Mouse (Mus musculus): ENCODE measurements around the gene Prg4. TPM values are rescaled to one million over a fixed set of nuclear protein-coding genes. Genes with fewer than 3 reads are reported as not detected.

Prg4 gene
- total and polyA plus RNA-seq, 3 experiments = 0.11 TPM; not detected in 2

DNA sequence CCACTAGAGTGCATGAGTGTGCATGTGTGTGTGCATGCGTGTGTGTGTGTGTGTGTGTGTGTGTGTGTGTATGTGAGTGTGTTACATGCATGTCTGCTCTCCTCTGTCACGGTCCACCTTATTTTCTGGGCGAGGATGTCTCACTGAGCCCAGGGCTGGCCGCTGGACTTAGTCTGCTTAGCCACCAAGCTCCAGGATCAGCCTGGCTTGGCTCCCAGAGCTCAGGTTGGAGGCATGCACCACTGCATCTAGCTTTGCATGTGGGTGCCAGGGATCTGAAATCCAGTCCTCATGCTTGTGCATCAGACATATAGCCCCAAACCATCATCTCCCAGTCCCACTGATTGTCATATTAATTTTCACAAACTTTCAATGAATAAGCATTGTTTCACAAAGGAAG lies 2.3 kb downstream of the Prg4 start:
- peaks cover 11% of the 10 kb centered on the region for H3K27me3 ChIP-seq (ENCODE audit: insufficient read depth, low read length)
- H3K36me3 ChIP-seq (replicated peaks) = no peaks in the 10 kb centered on the region
- H3K4me3 ChIP-seq (ENCODE audit: low read depth, low read length) = no peak overlapping the region
- H3K9me3 ChIP-seq (replicated peaks) = no peaks in the 10 kb centered on the region
- TF ChIP-seq GATA2 (IDR thresholded peaks at IDR 0.05; ENCODE audit: borderline replicate concordance, low read depth, low read length) (no peak), POLR2AphosphoS5 (IDR thresholded peaks at IDR 0.05; ENCODE audit: insufficient replicate concordance, low read depth, low read length) (no peak), GATA1 (IDR thresholded peaks at IDR 0.05; ENCODE audit: borderline replicate concordance, low read length) (no peak), CTCF (IDR thresholded peaks at IDR 0.05; ENCODE audit: low read depth, low read length) (no peak), TAL1 (conservative IDR thresholded peaks at IDR 0.05; ENCODE audit: low read depth, low read length) (no peak)
- H3K4me1 ChIP-seq (ENCODE audit: insufficient read depth, low read depth, low read length) = peaks cover 18% of the 10 kb centered on the region
- no peak for DNase-seq (ENCODE audit: low spot score)
- no peak for ATAC-seq (ENCODE audit: extremely low read depth, insufficient number of reproducible peaks, low FRiP score, poor library complexity, severe bottlenecking)

DNA sequence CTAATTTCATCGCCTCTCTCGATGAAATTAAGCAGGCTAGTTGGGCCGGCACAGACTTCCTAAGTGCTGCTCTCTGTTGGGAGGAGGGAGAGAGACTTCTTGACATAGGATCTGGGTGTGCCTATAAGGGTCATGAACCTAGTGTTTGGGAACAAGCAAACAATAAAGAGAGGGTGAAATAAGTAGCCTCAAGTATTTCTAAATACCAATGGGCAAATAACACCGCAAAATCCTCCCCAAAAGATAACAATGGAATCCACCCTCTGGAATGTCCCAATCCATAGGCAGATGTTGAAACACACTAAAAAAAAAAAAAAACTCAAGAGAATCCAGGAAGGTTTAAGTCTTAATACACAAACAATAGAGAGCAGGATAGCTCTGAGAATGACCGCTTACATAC lies 2.9 kb downstream of the Prg4 start:
- no peak overlapping the region for H3K4me3 ChIP-seq (ENCODE audit: low read depth, low read length)
- ATAC-seq (ENCODE audit: extremely low read depth, insufficient number of reproducible peaks, low FRiP score, poor library complexity, severe bottlenecking) (no peak), DNase-seq (ENCODE audit: low spot score) (no peak)
- no peak for TF ChIP-seq CTCF (IDR thresholded peaks at IDR 0.05; ENCODE audit: low read depth, low read length)
- no peak for TF ChIP-seq GATA1 (IDR thresholded peaks at IDR 0.05; ENCODE audit: borderline replicate concordance, low read length)
- TF ChIP-seq POLR2AphosphoS5 (IDR thresholded peaks at IDR 0.05; ENCODE audit: insufficient replicate concordance, low read depth, low read length) = no peak
- no peak for TF ChIP-seq GATA2 (IDR thresholded peaks at IDR 0.05; ENCODE audit: borderline replicate concordance, low read depth, low read length)
- TF ChIP-seq TAL1 (conservative IDR thresholded peaks at IDR 0.05; ENCODE audit: low read depth, low read length) = no peak
- peaks cover 18% of the 10 kb centered on the region for H3K4me1 ChIP-seq (ENCODE audit: insufficient read depth, low read depth, low read length)
- H3K36me3 ChIP-seq (replicated peaks) = no peaks in the 10 kb centered on the region
- no peaks in the 10 kb centered on the region for H3K9me3 ChIP-seq (replicated peaks)
- H3K27me3 ChIP-seq (ENCODE audit: insufficient read depth, low read length) = peaks cover 11% of the 10 kb centered on the region

DNA sequence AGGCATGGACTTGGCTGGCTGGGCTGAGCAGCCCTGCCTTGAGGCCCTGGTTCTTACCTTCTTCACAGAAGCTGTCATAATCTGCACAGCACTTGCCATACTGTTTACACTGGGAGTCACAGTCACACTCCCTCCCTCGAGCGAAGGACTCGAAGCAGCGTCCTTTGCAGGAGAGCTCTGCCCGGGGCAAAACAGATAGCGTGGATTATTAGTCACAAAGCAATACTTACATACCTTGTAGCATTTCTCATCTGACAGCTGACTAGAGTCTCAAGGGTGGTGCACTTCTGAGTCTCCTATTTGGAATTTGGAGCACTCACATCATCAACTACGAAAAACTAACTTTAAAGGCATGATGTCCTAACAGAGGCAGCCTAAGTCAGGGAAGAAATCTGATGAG lies 5.4 kb downstream of the Prg4 start:
- Histone ChIP-seq H3K27me3 (ENCODE audit: insufficient read depth, low read length) (peaks cover 7% of the 10 kb centered on the region), H3K36me3 (replicated peaks) (no peaks in the 10 kb centered on the region), H3K4me1 (ENCODE audit: insufficient read depth, low read depth, low read length) (peaks cover 18% of the 10 kb centered on the region), H3K4me3 (ENCODE audit: low read depth, low read length) (no peak overlapping the region), H3K9me3 (replicated peaks) (no peaks in the 10 kb centered on the region)
- TF ChIP-seq TAL1 (conservative IDR thresholded peaks at IDR 0.05; ENCODE audit: low read depth, low read length) = no peak
- TF ChIP-seq GATA1 (IDR thresholded peaks at IDR 0.05; ENCODE audit: borderline replicate concordance, low read length) = no peak
- no peak for TF ChIP-seq CTCF (IDR thresholded peaks at IDR 0.05; ENCODE audit: low read depth, low read length)
- no peak for TF ChIP-seq POLR2AphosphoS5 (IDR thresholded peaks at IDR 0.05; ENCODE audit: insufficient replicate concordance, low read depth, low read length)
- TF ChIP-seq GATA2 (IDR thresholded peaks at IDR 0.05; ENCODE audit: borderline replicate concordance, low read depth, low read length) = no peak
- no peak for ATAC-seq (ENCODE audit: extremely low read depth, insufficient number of reproducible peaks, low FRiP score, poor library complexity, severe bottlenecking)
- DNase-seq (ENCODE audit: low spot score) = no peak

DNA sequence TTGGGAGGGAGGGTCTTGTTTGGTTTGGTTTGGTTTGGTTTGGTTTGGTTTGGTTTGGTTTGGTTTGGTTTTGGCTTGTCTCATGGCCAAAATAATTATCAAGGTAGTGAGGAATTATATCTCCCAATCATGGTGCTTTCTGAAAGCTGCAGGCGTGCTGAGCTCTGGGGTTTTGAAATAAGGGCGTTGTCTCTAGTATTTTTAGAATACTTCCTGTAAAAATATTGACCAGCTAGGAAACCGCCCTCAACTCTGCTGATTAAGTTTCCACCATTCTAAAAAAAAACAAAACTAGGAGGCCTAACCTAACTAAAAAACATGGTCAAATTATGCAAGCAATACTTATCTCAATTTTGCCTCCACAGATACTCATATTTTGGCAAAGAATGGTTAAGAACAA lies 6.4 kb downstream of the Prg4 start:
- Histone ChIP-seq H3K9me3 (replicated peaks) (no peaks in the 10 kb centered on the region), H3K4me3 (ENCODE audit: low read depth, low read length) (no peak overlapping the region), H3K4me1 (ENCODE audit: insufficient read depth, low read depth, low read length) (peaks cover 18% of the 10 kb centered on the region), H3K27me3 (ENCODE audit: insufficient read depth, low read length) (peaks cover 7% of the 10 kb centered on the region), H3K36me3 (replicated peaks) (no peaks in the 10 kb centered on the region)
- ATAC-seq (ENCODE audit: extremely low read depth, insufficient number of reproducible peaks, low FRiP score, poor library complexity, severe bottlenecking) (no peak; the same call in 1 of the 2 replicates), DNase-seq (ENCODE audit: low spot score) (no peak)
- TF ChIP-seq POLR2AphosphoS5 (IDR thresholded peaks at IDR 0.05; ENCODE audit: insufficient replicate concordance, low read depth, low read length) (no peak), CTCF (IDR thresholded peaks at IDR 0.05; ENCODE audit: low read depth, low read length) (no peak), GATA2 (IDR thresholded peaks at IDR 0.05; ENCODE audit: borderline replicate concordance, low read depth, low read length) (no peak), TAL1 (conservative IDR thresholded peaks at IDR 0.05; ENCODE audit: low read depth, low read length) (no peak), GATA1 (IDR thresholded peaks at IDR 0.05; ENCODE audit: borderline replicate concordance, low read length) (no peak)

DNA sequence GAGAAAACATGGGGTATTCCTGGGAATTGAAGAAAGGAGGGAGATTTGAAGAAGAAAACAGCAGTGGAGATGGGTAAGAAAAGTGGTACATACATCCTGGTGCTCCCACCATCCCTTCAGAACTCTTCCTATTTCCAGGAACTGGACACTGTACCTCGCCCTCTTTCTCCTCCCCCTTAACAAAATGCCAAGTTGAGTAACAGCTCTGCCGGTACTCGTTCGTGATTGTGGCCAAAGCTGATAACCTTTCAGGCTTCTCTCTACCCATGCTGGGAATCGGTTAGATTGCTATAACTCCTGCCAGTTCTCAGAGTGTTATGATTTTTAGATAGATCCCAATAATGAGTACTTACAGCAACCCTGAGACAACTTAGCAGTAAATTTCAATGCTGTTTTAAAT lies 7.0 kb downstream of the Prg4 start:
- ATAC-seq (ENCODE audit: extremely low read depth, insufficient number of reproducible peaks, low FRiP score, poor library complexity, severe bottlenecking) = no peak

DNA sequence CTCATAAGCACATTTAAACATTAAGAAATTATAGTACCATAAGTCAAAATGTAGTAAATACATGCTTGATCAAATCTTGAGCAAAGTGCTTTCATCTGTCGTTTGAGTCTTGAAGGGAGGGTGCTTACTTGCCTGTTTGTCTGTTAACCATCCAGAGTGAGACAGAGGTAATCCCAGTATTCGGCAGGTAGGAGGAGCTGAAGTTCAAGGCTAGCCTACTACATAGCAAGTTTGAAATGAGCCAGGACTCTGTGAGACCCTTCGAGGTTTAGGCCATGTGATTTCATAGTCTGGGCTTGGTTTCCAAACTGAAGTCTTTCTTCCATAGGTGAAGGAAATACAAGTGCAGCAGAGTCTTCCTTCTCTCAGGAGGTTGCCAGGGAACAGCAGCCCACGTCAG lies 24.2 kb downstream of the Prg4 start:
- H3K9me3 ChIP-seq (replicated peaks) = no peaks in the 10 kb centered on the region
- peaks cover 93% of the 10 kb centered on the region for H3K36me3 ChIP-seq (replicated peaks)
- no peak for DNase-seq (ENCODE audit: low spot score)
- ATAC-seq (ENCODE audit: extremely low read depth, insufficient number of reproducible peaks, low FRiP score, poor library complexity, severe bottlenecking) = no peak
- H3K27me3 ChIP-seq (ENCODE audit: insufficient read depth, low read length) = no peaks in the 10 kb centered on the region
- TF ChIP-seq TAL1 (conservative IDR thresholded peaks at IDR 0.05; ENCODE audit: low read depth, low read length) (no peak), POLR2AphosphoS5 (IDR thresholded peaks at IDR 0.05; ENCODE audit: insufficient replicate concordance, low read depth, low read length) (no peak), GATA2 (IDR thresholded peaks at IDR 0.05; ENCODE audit: borderline replicate concordance, low read depth, low read length) (no peak), GATA1 (IDR thresholded peaks at IDR 0.05; ENCODE audit: borderline replicate concordance, low read length) (no peak), CTCF (IDR thresholded peaks at IDR 0.05; ENCODE audit: low read depth, low read length) (no peak)
- H3K4me3 ChIP-seq (ENCODE audit: low read depth, low read length) = no peak overlapping the region
- H3K4me1 ChIP-seq (ENCODE audit: insufficient read depth, low read depth, low read length) = no peaks in the 10 kb centered on the region

More for the DNA sequence above, 7.0 kb downstream of the Prg4 start:
- no peaks in the 10 kb centered on the region for H3K36me3 ChIP-seq (replicated peaks)
- peaks cover 7% of the 10 kb centered on the region for H3K27me3 ChIP-seq (ENCODE audit: insufficient read depth, low read length)
- DNase-seq (ENCODE audit: low spot score) = no peak
- TF ChIP-seq GATA2 (IDR thresholded peaks at IDR 0.05; ENCODE audit: borderline replicate concordance, low read depth, low read length) (no peak), POLR2AphosphoS5 (IDR thresholded peaks at IDR 0.05; ENCODE audit: insufficient replicate concordance, low read depth, low read length) (no peak), GATA1 (IDR thresholded peaks at IDR 0.05; ENCODE audit: borderline replicate concordance, low read length) (no peak), TAL1 (conservative IDR thresholded peaks at IDR 0.05; ENCODE audit: low read depth, low read length) (no peak), CTCF (IDR thresholded peaks at IDR 0.05; ENCODE audit: low read depth, low read length) (no peak)
- H3K4me1 ChIP-seq (ENCODE audit: insufficient read depth, low read depth, low read length) = peaks cover 18% of the 10 kb centered on the region
- H3K9me3 ChIP-seq (replicated peaks) = no peaks in the 10 kb centered on the region
- H3K4me3 ChIP-seq (ENCODE audit: low read depth, low read length) = no peak overlapping the region

All from G1E (cell line).